Mouse (Mus musculus): Measurements from ENCODE around the gene Ecd. TPM values are rescaled to one million over a fixed set of nuclear protein-coding genes. Genes with fewer than 3 reads are reported as not detected.

The Ecd gene
- 10 to 100 TPM in 23 of 26 experiments, 1 to 10 TPM in 3; 7.9 to 50.2 (median 26.4) TPM for total RNA-seq (2018; cell fraction: chromatin; rRNA removed)
- total RNA-seq (2018; cell fraction: cytosol; rRNA removed): 10 to 100 TPM; 15.2 to 29.3 (median 23.4) TPM
- 10 to 100 TPM in 23 of 26 experiments, 1 to 10 TPM in 3; 6.6 to 37.6 (median 20.1) TPM for total RNA-seq (2018; cell fraction: nucleus; rRNA removed)
- 20.4 to 33.9 TPM (median 25.3 TPM) in 3 replicates for polyA plus RNA-seq (2018)

DNA sequence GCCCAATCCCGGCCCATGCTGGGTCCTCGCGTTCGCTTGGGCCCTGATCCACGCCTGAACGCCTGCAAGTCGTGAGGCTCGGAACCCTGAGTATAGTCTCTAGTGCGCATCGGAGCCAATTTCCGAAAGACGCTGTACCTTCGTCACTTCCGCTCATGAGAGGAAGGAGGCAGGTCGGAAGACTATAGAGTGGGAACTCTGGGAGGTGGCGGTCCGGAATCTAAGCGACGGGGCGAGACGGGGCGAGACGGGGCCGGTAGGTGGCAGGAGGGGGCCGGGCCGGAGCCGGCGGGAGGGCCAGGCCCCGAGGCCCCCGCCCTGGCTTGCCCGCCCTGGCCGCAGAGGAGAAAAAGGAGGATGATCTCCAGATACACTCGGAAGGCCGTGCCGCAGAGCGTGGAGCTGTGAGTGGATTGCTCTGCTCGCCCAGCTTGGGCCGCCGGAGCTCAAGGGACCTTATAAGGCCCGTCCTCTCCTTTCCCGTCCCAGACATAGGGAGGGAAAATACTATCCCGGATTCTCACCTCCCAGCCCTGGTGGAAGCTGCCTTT, at the start of gene Ecd, which contains the start of gene Fam149b:
Ecd (minus strand) TSS at position 131 of the 551 bp plus-strand sequence.
Fam149b (plus strand) TSS at position 172 of the 551 bp plus-strand sequence.
- Histone ChIP-seq H3K36me3 (ENCODE audit: inconsistent target) (0 out of 2 replicates have a peak, but pooled peaks cover 12% of the 10 kb centered on the region), H3K27ac (peak within 1 kb of the TSS; percentile 75), H3K4me3 (ENCODE audit: inconsistent target) (peak within 1 kb of the TSS; percentile 90), H3K79me2 (ENCODE audit: inconsistent target) (peaks cover 51% of the 10 kb centered on the region)
- WGBS (ENCODE audit: missing documents): 3% methylated on average over 42 of the region's 42 CpGs

DNA sequence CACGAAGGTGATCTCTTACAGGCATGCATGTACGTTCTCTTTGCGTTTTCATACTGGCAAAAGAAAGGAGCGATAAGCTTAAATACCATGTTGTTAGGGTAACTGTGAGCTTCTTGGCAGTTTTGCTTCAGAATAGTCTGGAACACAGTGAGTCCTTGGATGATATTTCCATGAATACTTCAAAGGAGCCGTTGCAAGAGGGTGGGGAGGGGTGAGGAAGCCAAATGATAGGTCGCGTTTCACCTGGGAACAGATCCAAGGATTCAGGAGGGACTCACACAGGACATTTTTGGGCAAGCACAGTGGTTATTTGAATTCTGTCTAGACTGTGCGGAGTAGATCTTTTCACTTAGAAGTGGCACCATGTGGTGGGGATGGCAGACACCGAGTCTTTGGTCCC, 49.3 kb upstream of the Ecd start:
- WGBS (ENCODE audit: missing documents): 91% methylated on average over 9 of the region's 9 CpGs
- H3K36me3 ChIP-seq (ENCODE audit: inconsistent target): no peaks in the 10 kb centered on the region
- H3K79me2 ChIP-seq (ENCODE audit: inconsistent target): peaks cover 5% of the 10 kb centered on the region; the same call in 1 of the 2 replicates
- no peak overlapping the region for H3K27ac ChIP-seq
- H3K4me3 ChIP-seq (ENCODE audit: inconsistent target): no peak overlapping the region

DNA sequence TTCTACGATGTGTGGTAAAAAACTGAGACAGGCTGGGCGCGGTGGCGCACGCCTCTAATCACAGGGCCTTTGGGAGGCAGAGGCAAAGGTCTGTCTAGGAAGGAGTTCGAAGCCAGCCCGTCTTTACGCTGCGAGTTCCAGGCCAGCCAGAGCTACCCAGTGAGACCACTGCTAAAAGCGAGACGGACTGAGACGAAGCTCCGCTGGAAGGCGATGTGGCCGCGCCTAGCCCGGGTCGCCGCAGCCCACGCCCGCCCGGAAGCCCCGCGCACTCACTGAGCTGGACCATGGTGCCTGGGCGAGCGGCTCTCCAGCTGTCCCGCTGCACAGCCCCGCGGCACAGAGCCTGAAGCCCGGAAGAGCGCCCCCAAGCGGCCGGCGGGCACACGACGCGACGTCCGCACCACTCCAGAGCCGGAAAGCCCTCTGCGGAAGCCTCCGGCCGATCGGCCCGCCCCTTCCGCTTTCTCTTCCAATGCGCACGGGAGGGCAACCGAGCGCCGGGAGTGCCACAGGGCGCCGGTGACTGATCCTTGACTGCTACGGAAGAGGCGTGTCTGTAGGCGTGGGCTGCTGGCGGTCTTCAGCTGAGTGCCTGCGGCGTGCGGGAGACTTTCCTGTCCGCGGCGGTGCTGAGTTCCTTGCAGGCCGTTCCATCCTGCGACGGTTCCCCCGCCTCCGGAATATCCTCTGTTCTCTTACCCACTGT, 45.4 kb upstream of the Ecd start, which contains the start of gene Mrps16:
Mrps16 (minus strand) TSS at position 430 of the 709 bp plus-strand sequence.
- under 1% methylated on average over 66 of the region's 68 CpGs for WGBS (ENCODE audit: missing documents)

DNA sequence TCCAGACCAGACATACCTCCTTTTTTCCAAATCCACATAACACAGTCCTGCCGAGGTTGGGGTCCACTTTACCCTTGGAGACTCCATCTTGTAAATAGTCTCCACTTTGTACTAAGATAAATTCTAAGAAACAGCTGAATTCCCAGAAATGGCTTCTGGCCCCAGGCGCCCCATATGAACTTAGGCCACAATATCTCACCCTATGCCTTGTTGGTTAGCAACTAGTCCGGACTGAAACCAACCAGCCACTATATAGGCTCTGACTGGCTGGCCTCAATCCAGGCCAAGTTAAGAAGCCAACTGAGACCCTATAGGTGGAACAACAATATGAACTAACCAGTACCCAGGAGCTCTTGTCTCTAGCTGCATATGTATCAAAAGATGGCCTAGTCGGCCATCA, 44.4 kb upstream of the Ecd start:
- Histone ChIP-seq H3K4me3 (ENCODE audit: inconsistent target) (no peak overlapping the region; the same call in 1 of the 2 replicates), H3K36me3 (ENCODE audit: inconsistent target) (0 out of 2 replicates have a peak, but pooled peaks cover 11% of the 10 kb centered on the region), H3K79me2 (ENCODE audit: inconsistent target) (peaks cover 14% of the 10 kb centered on the region), H3K27ac (no peak overlapping the region)
- WGBS (ENCODE audit: missing documents): 89% methylated on average over 3 of the region's 4 CpGs

More for the DNA sequence above, 45.4 kb upstream of the Ecd start, which contains the start of gene Mrps16:
- peak within 1 kb of the TSS; percentile 77 for H3K4me3 ChIP-seq (ENCODE audit: inconsistent target)
- peak within 1 kb of the TSS; percentile 55 for H3K27ac ChIP-seq
- H3K79me2 ChIP-seq (ENCODE audit: inconsistent target): peaks cover 5% of the 10 kb centered on the region; the same call in 1 of the 2 replicates
- H3K36me3 ChIP-seq (ENCODE audit: inconsistent target): 0 out of 2 replicates have a peak, but pooled peaks cover 11% of the 10 kb centered on the region

DNA sequence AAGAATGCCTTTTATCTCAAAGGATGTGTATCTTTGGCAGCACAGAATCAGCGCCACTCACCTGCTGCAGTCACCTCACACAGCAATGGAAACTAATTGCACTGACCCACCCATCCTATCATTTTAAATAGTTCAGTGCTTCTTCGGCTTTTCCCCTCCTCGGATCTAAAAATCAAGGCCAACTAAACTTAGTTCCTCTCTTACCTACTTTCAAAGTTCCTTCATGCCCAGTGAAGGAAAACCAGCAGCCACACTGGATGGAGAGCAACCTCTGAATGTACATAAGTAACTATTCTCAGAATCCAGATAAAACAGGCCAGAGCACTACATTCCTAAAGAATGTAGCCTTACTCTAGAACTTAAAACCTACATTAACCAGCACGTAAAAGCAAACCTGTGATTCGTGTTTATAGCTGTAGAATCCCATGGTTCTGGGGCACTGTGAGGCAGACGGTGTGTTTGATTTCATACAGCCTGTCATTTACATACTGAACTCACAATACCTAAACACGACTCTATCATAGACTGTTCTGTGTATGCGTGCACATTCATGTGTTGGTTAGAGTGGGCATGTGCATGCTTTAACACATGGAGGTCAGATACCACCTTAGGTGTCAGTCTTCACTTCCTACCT, 41.6 kb upstream of the Ecd start:
- 0 out of 2 replicates have a peak, but pooled peaks cover 15% of the 10 kb centered on the region for H3K36me3 ChIP-seq (ENCODE audit: inconsistent target)
- WGBS (ENCODE audit: missing documents): 85% methylated on average over 8 of the region's 8 CpGs
- H3K79me2 ChIP-seq (ENCODE audit: inconsistent target): peaks cover 37% of the 10 kb centered on the region
- H3K4me3 ChIP-seq (ENCODE audit: inconsistent target): peak overlapping the region; percentile 61
- H3K27ac ChIP-seq: peak overlapping the region; percentile 41; the same call in 1 of the 2 replicates

DNA sequence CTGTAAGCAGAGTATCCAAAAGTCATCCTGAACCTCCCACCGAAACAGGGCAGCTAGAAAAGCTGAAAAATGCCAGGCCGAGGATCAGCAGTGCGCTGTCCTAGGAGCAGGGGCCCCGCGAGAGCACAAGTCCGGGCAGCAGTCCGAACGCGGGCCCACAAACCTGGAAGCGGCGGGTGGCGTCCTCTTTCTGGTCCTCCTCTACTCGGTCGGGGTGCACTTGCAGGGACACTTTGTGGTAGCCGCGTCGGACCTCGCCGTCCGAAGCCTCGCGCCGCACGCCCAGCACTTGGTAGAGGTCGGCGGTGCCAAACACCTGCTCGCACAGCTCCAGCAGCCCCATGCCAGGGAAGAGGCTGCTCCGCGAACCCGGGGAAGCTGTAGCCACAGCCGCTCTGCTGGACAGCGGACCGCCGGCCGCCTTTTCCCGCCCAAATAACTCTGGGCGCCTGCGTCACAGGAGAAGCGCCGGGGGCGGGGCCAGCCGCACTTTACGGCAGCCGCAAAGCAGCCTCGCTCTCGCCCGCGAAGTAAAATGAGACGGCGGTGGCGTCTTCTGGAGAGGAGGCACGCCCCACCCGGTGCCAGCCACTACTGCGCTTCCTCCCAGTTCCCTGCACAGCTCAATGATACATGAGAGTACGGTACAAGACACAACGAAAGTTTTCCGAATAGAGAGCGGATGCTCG, 40.7 kb upstream of the Ecd start, which contains the start of gene Dnajc9:
Dnajc9 (minus strand) TSS at position 470 of the 689 bp plus-strand sequence.
- WGBS (ENCODE audit: missing documents): 2% methylated on average over 49 of the region's 59 CpGs
- H3K79me2 ChIP-seq (ENCODE audit: inconsistent target): peaks cover 41% of the 10 kb centered on the region
- peak within 1 kb of the TSS; percentile 41 for H3K27ac ChIP-seq
- H3K36me3 ChIP-seq (ENCODE audit: inconsistent target): 0 out of 2 replicates have a peak, but pooled peaks cover 16% of the 10 kb centered on the region
- peak within 1 kb of the TSS; percentile 61 for H3K4me3 ChIP-seq (ENCODE audit: inconsistent target)

DNA sequence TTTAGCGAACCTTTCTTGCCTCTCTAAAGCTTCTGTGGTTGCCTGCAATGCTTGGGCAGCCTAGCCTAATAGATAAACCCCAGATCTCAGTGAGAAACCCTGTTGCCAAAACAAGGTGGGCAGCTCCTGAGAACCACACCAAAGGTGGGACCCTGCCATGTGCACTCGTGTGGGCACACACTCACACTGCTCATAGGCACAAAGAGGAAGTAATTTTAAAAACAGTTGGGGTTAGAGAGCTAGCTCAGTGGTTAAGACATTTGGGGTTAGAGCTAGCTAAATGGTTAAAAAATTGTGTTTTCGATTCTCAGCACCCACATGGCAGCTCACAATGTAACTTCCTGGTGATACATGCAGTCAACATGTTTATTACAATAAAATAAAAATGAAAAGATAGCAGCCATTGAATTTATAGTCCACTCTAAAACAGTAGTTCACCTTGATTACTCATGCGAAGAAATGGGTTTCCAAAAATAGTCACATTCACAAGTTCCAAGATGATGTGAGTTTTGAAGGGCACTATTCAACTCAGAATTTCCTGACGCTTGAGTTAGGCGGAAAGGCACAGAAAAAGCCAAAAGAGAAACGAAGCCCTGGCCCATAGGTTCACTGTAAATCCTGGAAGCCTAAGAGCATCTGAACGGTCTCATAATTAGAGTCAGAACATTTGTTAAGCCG, 32.0 kb upstream of the Ecd start:
- Histone ChIP-seq H3K4me3 (ENCODE audit: inconsistent target) (no peak overlapping the region), H3K36me3 (ENCODE audit: inconsistent target) (peaks cover 24% of the 10 kb centered on the region), H3K27ac (no peak overlapping the region), H3K79me2 (ENCODE audit: inconsistent target) (0 out of 2 replicates have a peak, but pooled peaks cover 4% of the 10 kb centered on the region)
- 60% methylated on average over 9 of the region's 9 CpGs for WGBS (ENCODE audit: missing documents)

DNA sequence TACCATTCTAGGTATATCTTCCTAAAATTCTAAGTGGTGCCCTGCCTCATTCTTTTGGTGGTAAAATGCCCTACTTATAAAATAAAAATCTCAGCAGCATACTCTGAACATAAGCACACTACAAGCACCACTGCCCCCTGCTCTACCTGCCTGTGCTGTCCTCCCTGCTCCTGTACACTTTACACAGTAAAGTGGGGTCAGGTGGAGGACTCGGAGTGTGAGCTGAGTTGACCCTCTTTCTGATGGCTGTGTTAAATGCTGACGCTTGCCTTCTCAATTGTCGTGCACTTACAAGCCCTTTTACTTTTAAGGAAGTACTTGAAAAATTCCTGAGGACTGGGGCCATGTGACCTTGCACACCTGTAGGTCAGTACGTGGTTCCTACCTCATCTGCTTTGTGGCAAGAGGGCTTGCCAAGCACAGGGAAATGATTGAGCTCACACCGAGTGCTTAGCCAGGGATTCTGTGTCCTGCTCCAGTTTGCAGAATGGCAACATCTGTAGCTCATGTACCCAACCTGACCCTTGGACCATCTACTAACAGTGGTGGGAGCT, 31.2 kb upstream of the Ecd start:
- 0 out of 2 replicates have a peak, but pooled peaks cover 4% of the 10 kb centered on the region for H3K79me2 ChIP-seq (ENCODE audit: inconsistent target)
- peaks cover 20% of the 10 kb centered on the region for H3K36me3 ChIP-seq (ENCODE audit: inconsistent target)
- no peak overlapping the region for H3K4me3 ChIP-seq (ENCODE audit: inconsistent target)
- H3K27ac ChIP-seq: no peak overlapping the region
- WGBS (ENCODE audit: missing documents): 47% methylated on average over 5 of the region's 5 CpGs

DNA sequence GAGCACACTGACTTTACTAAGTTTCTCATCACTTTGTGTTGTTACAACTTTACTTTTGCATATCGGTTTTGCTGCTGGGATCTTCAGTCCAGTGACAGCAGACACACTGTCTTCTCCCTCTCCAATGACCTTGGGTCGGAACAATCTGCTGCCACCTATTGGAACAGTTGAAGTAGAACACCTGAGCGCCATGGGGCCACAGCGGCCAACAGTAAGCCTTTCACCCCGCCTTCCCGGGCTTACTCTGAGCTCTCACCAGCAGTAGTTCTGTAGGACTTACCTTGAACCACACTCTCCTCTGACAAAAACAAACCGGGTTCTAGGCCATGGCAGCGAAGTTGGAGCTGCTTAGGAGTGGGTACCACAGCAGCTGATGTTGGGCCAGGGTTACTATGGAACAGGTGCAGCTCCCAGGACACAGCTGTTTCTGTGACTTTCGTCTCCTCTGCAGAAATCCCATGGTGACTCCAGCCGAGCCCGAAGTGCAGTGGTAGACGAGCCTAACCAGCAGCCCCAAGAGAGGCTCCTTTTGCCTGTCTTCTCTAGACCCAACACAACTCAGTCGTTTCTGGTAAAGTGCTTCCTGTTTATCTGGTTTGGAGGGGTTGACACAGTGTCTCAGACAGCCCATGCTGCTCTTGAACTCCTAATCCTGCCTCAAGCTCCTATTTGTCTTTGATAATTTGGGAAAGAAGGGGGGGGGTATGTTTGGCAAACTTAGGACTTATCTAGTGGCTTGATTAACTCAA, 30.6 kb upstream of the Ecd start:
- Histone ChIP-seq H3K4me3 (ENCODE audit: inconsistent target) (no peak overlapping the region), H3K36me3 (ENCODE audit: inconsistent target) (peaks cover 20% of the 10 kb centered on the region), H3K27ac (no peak overlapping the region), H3K79me2 (ENCODE audit: inconsistent target) (no peaks in the 10 kb centered on the region)
- 21% methylated on average over 13 of the region's 13 CpGs for WGBS (ENCODE audit: missing documents)

DNA sequence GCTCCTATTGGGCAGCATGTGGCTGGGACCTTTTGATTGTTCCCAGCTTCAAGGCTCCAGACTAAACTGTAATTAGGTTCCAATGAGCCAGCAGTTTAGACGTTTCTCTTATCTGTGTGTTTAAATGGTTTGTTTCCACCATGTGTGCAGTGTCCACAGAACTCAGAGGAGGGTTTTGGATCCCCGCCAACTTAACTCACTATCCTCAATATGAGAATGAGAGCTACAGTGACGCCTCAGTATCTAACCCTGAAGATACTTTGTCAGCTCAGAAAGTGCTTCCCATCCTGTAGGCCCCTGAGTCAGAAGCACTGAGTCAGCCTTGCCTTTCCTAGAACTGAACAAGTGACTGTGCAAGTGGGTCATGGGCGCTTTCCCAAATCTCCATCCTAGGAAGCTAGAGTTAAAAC, 29.2 kb upstream of the Ecd start:
- no peaks in the 10 kb centered on the region for H3K79me2 ChIP-seq (ENCODE audit: inconsistent target)
- H3K4me3 ChIP-seq (ENCODE audit: inconsistent target): no peak overlapping the region
- H3K27ac ChIP-seq: no peak overlapping the region
- 80% methylated on average over 4 of the region's 4 CpGs for WGBS (ENCODE audit: missing documents)
- H3K36me3 ChIP-seq (ENCODE audit: inconsistent target): peaks cover 10% of the 10 kb centered on the region; the same call in 1 of the 2 replicates

DNA sequence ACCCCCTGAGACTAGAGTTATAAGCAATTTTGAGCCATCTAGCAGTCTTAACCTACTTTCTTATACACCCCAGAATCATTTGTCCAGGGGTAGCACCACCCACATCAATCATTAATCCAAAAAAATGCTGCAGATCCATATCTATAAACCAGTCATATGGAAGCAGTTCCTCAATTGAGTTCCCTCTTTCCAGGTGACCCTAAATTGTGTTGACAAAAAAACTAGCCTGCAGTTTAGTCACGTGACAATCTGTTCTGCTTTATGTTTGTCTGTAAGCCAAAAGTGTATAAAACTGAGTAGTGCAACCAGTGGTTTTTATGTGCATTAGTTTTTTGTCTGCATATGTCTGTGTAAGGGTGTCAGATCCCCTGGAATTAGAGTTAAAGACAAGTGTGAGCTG, 23.9 kb upstream of the Ecd start:
- peaks cover 10% of the 10 kb centered on the region; the same call in 1 of the 2 replicates for H3K36me3 ChIP-seq (ENCODE audit: inconsistent target)

DNA sequence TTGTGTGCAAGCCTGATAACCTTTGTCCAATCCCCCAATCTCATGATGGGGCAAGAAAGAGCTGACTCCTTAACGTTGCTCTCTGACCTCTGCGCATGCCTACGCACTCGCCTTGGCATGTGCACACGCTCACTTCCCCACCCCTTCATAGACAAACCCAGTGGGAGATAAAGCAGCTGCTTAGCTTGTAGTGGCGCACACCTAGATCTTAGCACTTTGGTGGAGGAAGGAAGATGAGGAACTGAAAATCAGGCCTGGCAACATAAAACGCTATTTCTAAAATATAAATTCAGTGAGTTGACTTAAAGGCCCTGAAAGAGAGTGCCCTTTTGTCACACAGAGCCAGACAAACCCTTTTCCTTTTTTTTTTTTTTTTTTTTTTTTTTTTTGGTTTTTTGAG, 22.9 kb upstream of the Ecd start:
- no peak overlapping the region for H3K27ac ChIP-seq
- WGBS (ENCODE audit: missing documents): 33% methylated on average over 7 of the region's 7 CpGs
- no peaks in the 10 kb centered on the region for H3K79me2 ChIP-seq (ENCODE audit: inconsistent target)
- H3K36me3 ChIP-seq (ENCODE audit: inconsistent target): peaks cover 3% of the 10 kb centered on the region; the same call in 1 of the 2 replicates
- H3K4me3 ChIP-seq (ENCODE audit: inconsistent target): no peak overlapping the region

More for the DNA sequence above, 23.9 kb upstream of the Ecd start:
- WGBS (ENCODE audit: missing documents): 33% methylated on average over 1 of the region's 1 CpGs
- Histone ChIP-seq H3K27ac (no peak overlapping the region), H3K79me2 (ENCODE audit: inconsistent target) (no peaks in the 10 kb centered on the region), H3K4me3 (ENCODE audit: inconsistent target) (no peak overlapping the region)
